Mouse (Mus musculus): ENCODE measurements at regions not wholly inside any gene's neighbourhood (a gene's known extent, or its start where the extent isn't known, plus 50 kb on each side); places are given as distances from the start of the nearest gene placed in this dataset.

GRCm38 (mm10) chr5:126335091-126335490 is 803.5 kb downstream of the Tmem132b start:
- Histone ChIP-seq H3K4me3 (ENCODE audit: control insufficient read depth in 1 of 2, insufficient read depth in 1 of 2, low read depth in 2 of 2, low read length in 2 of 2) (no peak overlapping the region), H3K9me3 (replicated peaks; ENCODE audit: insufficient read depth, low read length) (no peaks in the 10 kb centered on the region), H3K4me1 (ENCODE audit: control insufficient read depth in 1 of 2, insufficient read depth in 2 of 2, low read length in 2 of 2) (no peaks in the 10 kb centered on the region), H3K27me3 (ENCODE audit: control insufficient read depth in 1 of 2, insufficient read depth in 2 of 2, low read length in 2 of 2) (no peaks in the 10 kb centered on the region), H3K27ac (ENCODE audit: control insufficient read depth, low read depth, low read length) (no peak overlapping the region), H3K36me3 (ENCODE audit: control insufficient read depth in 1 of 2, insufficient read depth in 2 of 2, low read length in 2 of 2) (no peaks in the 10 kb centered on the region), H3K79me2 (ENCODE audit: control insufficient read depth, insufficient read depth, low read length, poor library complexity) (no peaks in the 10 kb centered on the region), H3K9ac (ENCODE audit: control insufficient read depth, low read depth, low read length, poor library complexity, severe bottlenecking) (no peak overlapping the region)
- TF ChIP-seq GABPA (IDR thresholded peaks at IDR 0.05; ENCODE audit: low read depth, low read length) (no peak), GATA1 (IDR thresholded peaks at IDR 0.05; ENCODE audit: low read depth, low read length) (no peak), E2F4 (IDR thresholded peaks at IDR 0.05; ENCODE audit: borderline replicate concordance, low read depth, low read length) (no peak), POLR2AphosphoS2 (IDR thresholded peaks at IDR 0.05; ENCODE audit: low read length) (no peak), KAT2A (conservative IDR thresholded peaks at IDR 0.05; ENCODE audit: low read depth, low read length) (no peak), UBTF (IDR thresholded peaks at IDR 0.05; ENCODE audit: borderline replicate concordance, insufficient read depth, low read depth, low read length) (no peak), MYC (IDR thresholded peaks at IDR 0.05; ENCODE audit: low read depth, low read length) (no peak), CHD2 (IDR thresholded peaks at IDR 0.05; ENCODE audit: low read length) (no peak), ZMIZ1 (IDR thresholded peaks at IDR 0.05; ENCODE audit: low read depth, low read length) (no peak), ZC3H11A (IDR thresholded peaks at IDR 0.05; ENCODE audit: low read depth, low read length) (no peak), NELFE (IDR thresholded peaks at IDR 0.05; ENCODE audit: low read depth, low read length) (no peak), RCOR1 (IDR thresholded peaks at IDR 0.05; ENCODE audit: low read depth, low read length) (no peak), RAD21 (IDR thresholded peaks at IDR 0.05; ENCODE audit: low read depth, low read length) (no peak), BHLHE40 (IDR thresholded peaks at IDR 0.05; ENCODE audit: borderline replicate concordance, low read depth, low read length) (no peak)
- no peak for DNase-seq (ENCODE audit: low read depth, low spot score)

- H3K4me3 ChIP-seq (ENCODE audit: control insufficient read depth in 1 of 2, insufficient read depth in 1 of 2, low read depth in 2 of 2, low read length in 2 of 2): no peak overlapping the region
- no peak overlapping the region for H3K27ac ChIP-seq (ENCODE audit: control insufficient read depth, low read depth, low read length)
- no peaks in the 10 kb centered on the region for H3K36me3 ChIP-seq (ENCODE audit: control insufficient read depth in 1 of 2, insufficient read depth in 2 of 2, low read length in 2 of 2)
- H3K9me3 ChIP-seq (replicated peaks; ENCODE audit: insufficient read depth, low read length): no peaks in the 10 kb centered on the region
- no peak overlapping the region for H3K9ac ChIP-seq (ENCODE audit: control insufficient read depth, low read depth, low read length, poor library complexity, severe bottlenecking)
- TF ChIP-seq MAFK (IDR thresholded peaks at IDR 0.05; ENCODE audit: borderline replicate concordance, low read depth, low read length) (no peak), ZMIZ1 (IDR thresholded peaks at IDR 0.05; ENCODE audit: low read depth, low read length) (no peak), CHD1 (IDR thresholded peaks at IDR 0.05; ENCODE audit: low read depth, low read length) (no peak), TAL1 (IDR thresholded peaks at IDR 0.05; ENCODE audit: low read length) (no peak), POLR2A (IDR thresholded peaks at IDR 0.05; ENCODE audit: control insufficient read depth in 1 of 2, insufficient read depth in 1 of 2, low read depth in 1 of 2, low read length in 2 of 2, poor library complexity in 1 of 2) (no peak), MAZ (IDR thresholded peaks at IDR 0.05; ENCODE audit: low read depth, low read length) (no peak), NELFE (IDR thresholded peaks at IDR 0.05; ENCODE audit: low read depth, low read length) (no peak), TBP (IDR thresholded peaks at IDR 0.05; ENCODE audit: low read depth, low read length) (no peak), KAT2A (conservative IDR thresholded peaks at IDR 0.05; ENCODE audit: low read depth, low read length) (no peak), USF2 (IDR thresholded peaks at IDR 0.05; ENCODE audit: borderline replicate concordance in 1 of 2, insufficient read depth in 1 of 2, low read depth in 1 of 2, low read length in 2 of 2) (no peak), MYC (IDR thresholded peaks at IDR 0.05; ENCODE audit: low read depth, low read length) (no peak), TCF12 (IDR thresholded peaks at IDR 0.05; ENCODE audit: low read depth, low read length) (no peak)
- H3K4me1 ChIP-seq (ENCODE audit: control insufficient read depth in 1 of 2, insufficient read depth in 2 of 2, low read length in 2 of 2): no peaks in the 10 kb centered on the region
- no peak for DNase-seq (ENCODE audit: low read depth, low spot score)
- H3K79me2 ChIP-seq (ENCODE audit: control insufficient read depth, insufficient read depth, low read length, poor library complexity): no peaks in the 10 kb centered on the region
- no peaks in the 10 kb centered on the region for H3K27me3 ChIP-seq (ENCODE audit: control insufficient read depth in 1 of 2, insufficient read depth in 2 of 2, low read length in 2 of 2)
These were observed 804.3 kb downstream of the Tmem132b start for GRCm38 (mm10) chr5:126335553-126336520.
